Mouse (Mus musculus) lung, postnatal 0 days (tissue): ENCODE data around the gene Sox30.

ENCODE experiments used
- CTCF ChIP-seq: IDR thresholded peaks from 2 replicates; pipeline ENCODE4 v1.5.1; 2016; ENCODE audit warnings: antibody characterized with exemption, mild to moderate bottlenecking
- EP300 ChIP-seq: IDR thresholded peaks from 2 replicates; pipeline ENCODE4 v1.6.1; 2016; ENCODE audit warnings: antibody characterized with exemption, mild to moderate bottlenecking, control low read depth

- TF ChIP-seq CTCF = no peak
- TF ChIP-seq EP300 = no peak
Observed at GRCm38 (mm10) chr11:46058011-46058410, 77.9 kb downstream of the Sox30 start.
